9 mouse cellular contexts compared by ENCODE assay signal in genomic region chr3:130935302-130935925, GRCm38 (mm10).
A peak's percentile ranks its signal among the peaks of the same experiment; 100 is the strongest.
DNase-seq lines count a peak whose midpoint lies in the region; ATAC-seq and TF ChIP-seq lines count a peak whose summit lies in the region.
"Had no signal": no experiment of that assay in that cellular context is flagged by ENCODE, and none has a peak within 500 bp of the region (broad histone marks: within the 10 kb centered on the region; RNA-seq: fewer than 3 reads in every experiment).

No protein-coding gene starts in this region.

- H3K9me3 ChIP-seq in heart, embryonic 13.5 days, result no peaks in the 10 kb centered on the region
- no peaks in the 10 kb centered on the region for H3K9me3 ChIP-seq in lung, postnatal 0 days (ENCODE audit: low read length)
- no peaks in the 10 kb centered on the region for H3K9me3 ChIP-seq in embryonic facial prominence, embryonic 12.5 days
- no peaks in the 10 kb centered on the region for H3K9me3 ChIP-seq in stomach, postnatal 0 days (ENCODE audit: control insufficient read depth, low read length)

- H3K27me3 ChIP-seq in heart, embryonic 13.5 days (replicated peaks), result no peaks in the 10 kb centered on the region
- H3K27me3 ChIP-seq in lung, postnatal 0 days (replicated peaks; ENCODE audit: insufficient read depth, low read length), result no peaks in the 10 kb centered on the region
- no peaks in the 10 kb centered on the region for H3K27me3 ChIP-seq in embryonic facial prominence, embryonic 12.5 days
- H3K27me3 ChIP-seq in stomach, postnatal 0 days (ENCODE audit: control insufficient read depth, insufficient read depth, low read length), result no peaks in the 10 kb centered on the region

- H3K4me1 ChIP-seq in heart, embryonic 13.5 days, result peaks cover 28% of the 10 kb centered on the region
- H3K4me1 ChIP-seq in lung, postnatal 0 days (ENCODE audit: insufficient read depth, low read depth, low read length), result no peaks in the 10 kb centered on the region
- peaks cover 13% of the 10 kb centered on the region for H3K4me1 ChIP-seq in embryonic facial prominence, embryonic 12.5 days
- H3K4me1 ChIP-seq in stomach, postnatal 0 days (replicated peaks; ENCODE audit: control insufficient read depth, insufficient read depth), result no peaks in the 10 kb centered on the region

- TF ChIP-seq EP300 in lung, postnatal 0 days (IDR thresholded peaks at IDR 0.05), result no peak
- no peak for TF ChIP-seq EP300 in stomach, postnatal 0 days (optimal IDR thresholded peaks at IDR 0.05)

- 47% methylated on average over 8 of the region's 8 CpGs for WGBS in heart, embryonic 13.5 days
- 40% methylated on average over 8 of the region's 8 CpGs for WGBS in lung, postnatal 0 days
- WGBS in embryonic facial prominence, embryonic 12.5 days, result 51% methylated on average over 8 of the region's 8 CpGs
- 50% methylated on average over 8 of the region's 8 CpGs for WGBS in stomach, postnatal 0 days

- TF ChIP-seq CTCF in lung, postnatal 0 days (IDR thresholded peaks at IDR 0.05), result no peak
- TF ChIP-seq CTCF in stomach, postnatal 0 days (IDR thresholded peaks at IDR 0.05; ENCODE audit: low read depth), result no peak

- 0 out of 2 replicates have a peak overlapping the region, but pooled peaks have one; percentile 13 for H3K27ac ChIP-seq in heart, embryonic 13.5 days (replicated peaks)
- no peak overlapping the region for H3K27ac ChIP-seq in lung, postnatal 0 days (ENCODE audit: low read length)
- H3K27ac ChIP-seq in embryonic facial prominence, embryonic 12.5 days, result peak overlapping the region; percentile 48; the same call in 1 of the 2 replicates
- 0 out of 2 replicates have a peak overlapping the region, but pooled peaks have one; percentile 24 for H3K27ac ChIP-seq in stomach, postnatal 0 days (replicated peaks)

- H3K4me2 ChIP-seq in heart, embryonic 13.5 days, result peak overlapping the region; percentile 47
- no peak overlapping the region for H3K4me2 ChIP-seq in lung, postnatal 0 days (replicated peaks; ENCODE audit: low read depth, low read length)
- H3K4me2 ChIP-seq in embryonic facial prominence, embryonic 12.5 days (replicated peaks), result no peak overlapping the region
- H3K4me2 ChIP-seq in stomach, postnatal 0 days (replicated peaks; ENCODE audit: low read depth), result no peak overlapping the region

- H3K9ac ChIP-seq in heart, embryonic 13.5 days, result peak overlapping the region; percentile 62
- no peak overlapping the region for H3K9ac ChIP-seq in lung, postnatal 0 days (replicated peaks; ENCODE audit: low read depth)
- H3K9ac ChIP-seq in embryonic facial prominence, embryonic 12.5 days, result no peak overlapping the region
- H3K9ac ChIP-seq in stomach, postnatal 0 days (ENCODE audit: low read length), result no peak overlapping the region

- no peak for ATAC-seq in heart, embryonic 13.5 days (ENCODE audit: extremely low read depth, insufficient number of reproducible peaks, low FRiP score, low TSS enrichment)
- no peak for ATAC-seq in lung, postnatal 0 days
- ATAC-seq in embryonic facial prominence, embryonic 12.5 days (ENCODE audit: insufficient number of reproducible peaks, insufficient read depth, low FRiP score, low TSS enrichment), result no peak
- no peak for ATAC-seq in stomach, postnatal 0 days (ENCODE audit: low FRiP score, low TSS enrichment)

- intact Hi-C loops in heart, postnatal 25 days (cut with DNase I), result no loop called here

- no peak for DNase-seq in heart, postnatal 25 days (ENCODE audit: low spot score)
- peak; percentile 26 for DNase-seq in lung, postnatal 10 days
- DNase-seq in lung, postnatal 0 days (ENCODE audit: low spot score), result no peak
- DNase-seq in stomach, postnatal 0 days (ENCODE audit: low spot score), result no peak
- DNase-seq in right cerebral cortex, adult 18-20 months, result no peak
- no peak for DNase-seq in cerebellum, adult 18-20 months
- DNase-seq: liver had no signal

- H3K4me3 ChIP-seq in heart, embryonic 13.5 days, result no peak overlapping the region
- no peak overlapping the region for H3K4me3 ChIP-seq in lung, postnatal 0 days (ENCODE audit: low read depth, low read length)
- H3K4me3 ChIP-seq in embryonic facial prominence, embryonic 12.5 days, result no peak overlapping the region
- no peak overlapping the region for H3K4me3 ChIP-seq in stomach, postnatal 0 days (ENCODE audit: low read depth, low read length)

- H3K36me3 ChIP-seq in heart, embryonic 13.5 days, result no peaks in the 10 kb centered on the region
- H3K36me3 ChIP-seq in lung, postnatal 0 days (ENCODE audit: insufficient read depth, low read length), result no peaks in the 10 kb centered on the region
- no peaks in the 10 kb centered on the region for H3K36me3 ChIP-seq in embryonic facial prominence, embryonic 12.5 days
- H3K36me3 ChIP-seq in stomach, postnatal 0 days (ENCODE audit: control insufficient read depth, insufficient read depth, low read length), result no peaks in the 10 kb centered on the region
